Mouse (Mus musculus) c-Kit-positive CD71-positive TER-119-positive erythroid progenitor cells, embryonic 14.5 days (primary cell): ENCODE results near the gene Pdia2.

Experiments
- DNase-seq: peaks from one replicate; pipeline ENCODE4 v3.0.0-alpha.2; 2013; ENCODE audit warnings: low spot score

The Pdia2 gene

DNA sequence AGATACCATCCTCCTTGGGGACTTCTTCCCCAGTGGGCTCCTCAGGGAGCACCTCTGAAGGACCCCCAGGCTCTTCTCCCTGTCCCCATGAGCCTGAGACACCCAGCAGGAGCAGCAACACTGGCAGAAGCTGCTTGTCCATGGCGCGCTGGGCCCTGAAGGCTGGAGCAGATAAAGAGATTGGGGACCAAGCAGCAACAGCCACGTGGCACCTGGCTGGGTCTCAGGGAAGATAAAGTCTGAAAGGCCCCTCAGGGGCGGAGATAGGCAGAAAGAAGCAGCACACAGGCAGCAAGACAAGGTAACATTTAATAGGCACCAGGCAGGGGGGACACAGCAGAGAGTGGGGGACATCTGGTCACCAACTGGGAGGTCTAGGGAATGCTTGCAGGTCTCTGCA lies at the start of gene Pdia2:
Pdia2 (minus strand) TSS at position 196 of the 400 bp plus-strand sequence.
- peak; percentile 81 for DNase-seq

DNA sequence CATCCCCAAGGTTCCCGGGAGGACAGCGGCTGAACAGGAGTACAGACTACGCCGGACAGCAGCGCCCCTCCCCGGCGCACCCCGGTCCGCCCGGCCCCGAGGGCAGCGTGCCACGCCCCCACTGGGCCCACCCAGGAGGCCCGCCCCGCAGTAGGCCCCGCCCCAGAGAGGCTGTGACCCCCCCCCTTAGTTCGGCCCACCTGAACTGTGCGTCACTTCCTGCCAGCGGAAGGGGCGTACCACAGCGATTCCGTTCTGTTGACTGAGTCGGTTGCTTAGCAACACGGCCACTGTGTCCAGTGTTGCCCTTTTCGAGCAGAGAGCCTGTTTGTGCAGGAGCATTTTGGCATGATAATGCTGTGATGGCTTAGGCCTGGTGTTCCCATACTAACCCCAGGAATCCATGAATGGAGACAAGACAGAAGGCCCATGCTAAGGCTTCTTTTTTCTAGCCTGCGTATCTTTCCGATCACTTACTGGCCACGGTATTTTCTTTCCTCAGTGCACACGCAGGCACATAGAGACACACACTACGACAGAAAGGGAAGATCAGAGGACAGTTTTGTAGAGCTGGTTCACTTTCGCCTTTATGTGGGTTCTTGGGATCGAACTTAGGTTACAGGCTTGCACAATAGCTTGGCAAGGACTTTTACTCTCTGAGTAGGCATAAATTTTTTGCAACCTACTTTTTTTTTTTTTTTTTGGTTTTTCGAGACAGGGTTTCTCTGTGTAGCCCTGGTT lies 45.4 kb upstream of the Pdia2 start, which contains the start of gene Fam234a:
Fam234a (minus strand) TSS at position 142 of the 741 bp plus-strand sequence.
- peak; percentile 87 for DNase-seq

DNA sequence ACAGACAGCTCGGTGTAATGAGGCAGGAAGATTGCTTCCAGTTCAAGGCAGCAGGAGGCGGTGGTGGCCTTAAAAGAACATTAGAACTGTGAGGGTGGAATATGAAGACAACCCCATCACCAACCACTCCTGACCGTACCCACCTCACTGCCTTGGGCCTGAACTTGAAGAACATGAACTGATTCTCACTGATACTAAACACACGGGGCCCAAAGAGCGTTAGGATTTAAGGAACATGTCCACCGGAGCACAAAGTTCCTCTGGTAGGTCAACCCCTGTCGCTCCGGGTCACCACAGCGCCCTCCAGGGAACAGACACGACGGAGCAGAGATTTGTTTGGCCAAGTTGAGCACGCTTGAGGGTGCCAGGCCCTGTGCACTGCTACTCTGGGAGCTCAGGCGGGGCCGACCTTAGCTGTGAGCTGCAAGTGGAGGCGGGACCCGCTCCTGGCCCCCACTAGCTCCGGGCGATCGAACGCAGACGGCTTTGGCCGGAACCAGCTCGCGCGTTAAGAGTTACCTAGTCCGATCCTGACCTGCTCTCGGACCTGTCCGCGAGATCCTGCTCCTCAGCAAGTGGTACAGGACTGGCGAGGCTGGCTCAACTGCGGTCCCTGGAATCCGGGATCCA lies 44.7 kb upstream of the Pdia2 start:
- DNase-seq, result no peak

DNA sequence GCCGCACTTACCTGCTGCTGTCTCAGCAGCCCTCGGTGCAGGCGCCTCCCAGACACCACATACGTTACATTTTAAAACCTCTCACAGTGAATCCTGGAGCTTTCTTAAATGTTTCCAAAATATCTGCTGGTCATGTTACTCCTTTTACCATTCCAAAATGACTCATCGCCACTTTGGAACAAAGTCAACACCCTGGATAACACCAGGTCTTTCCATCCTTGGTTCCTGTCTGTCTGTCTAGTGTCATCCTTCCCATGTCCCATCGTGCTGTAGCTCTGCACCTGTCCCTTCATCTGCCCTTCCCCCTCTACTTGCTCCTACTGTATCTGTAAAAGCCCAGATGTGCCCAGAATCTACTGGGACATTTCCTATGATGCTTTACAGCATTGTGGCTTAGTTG lies 42.1 kb upstream of the Pdia2 start:
- DNase-seq, result no peak

DNA sequence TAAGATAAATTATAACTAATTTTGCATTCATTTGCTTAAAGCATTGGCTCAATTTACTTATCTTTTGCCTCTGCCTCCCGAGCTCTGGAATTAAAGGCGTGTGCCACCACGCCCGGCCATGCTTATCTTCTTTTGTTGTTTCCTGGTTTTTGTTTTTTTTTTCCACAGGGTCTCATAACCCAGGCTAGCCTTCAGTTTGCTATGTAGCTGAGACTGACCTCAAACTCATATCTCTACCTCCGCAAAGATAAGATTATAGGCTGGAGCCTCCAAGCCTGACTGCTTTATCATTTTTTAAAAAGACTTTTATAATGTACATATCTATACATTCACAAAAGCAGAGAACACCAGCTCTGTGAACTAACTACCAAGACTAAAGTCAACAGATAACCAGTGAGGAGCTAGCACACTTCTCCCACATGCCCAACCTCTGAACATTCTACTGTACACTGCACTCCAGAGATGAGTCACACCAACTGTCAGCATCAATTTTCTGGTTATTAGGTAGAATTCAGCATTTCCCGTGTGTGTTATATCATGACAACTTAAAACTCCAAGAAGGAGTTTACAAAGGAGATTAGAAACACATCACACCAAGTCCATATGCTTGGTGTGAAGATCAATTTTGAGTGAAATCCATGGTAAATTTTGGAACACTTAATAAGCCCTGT lies 41.4 kb upstream of the Pdia2 start:
- DNase-seq, result no peak

DNA sequence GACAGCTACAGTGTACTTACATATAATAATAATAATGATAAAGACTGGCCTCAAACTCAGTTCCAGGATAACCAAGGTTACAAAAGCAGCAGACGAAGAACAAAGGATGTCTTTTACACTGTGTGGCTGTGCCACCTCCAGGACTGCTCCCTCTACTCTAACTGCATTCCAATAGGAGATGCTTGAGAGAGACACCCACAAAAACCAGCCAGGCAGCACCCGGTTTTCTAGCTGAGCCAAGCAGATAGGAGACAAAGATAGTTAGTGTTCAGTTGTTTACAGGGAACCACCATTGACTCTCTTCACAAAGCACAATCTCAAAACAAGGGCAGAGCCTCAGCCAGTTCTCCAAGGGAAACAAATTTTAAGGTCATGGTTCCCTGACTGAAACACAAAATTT lies 40.7 kb upstream of the Pdia2 start:
- no peak for DNase-seq

DNA sequence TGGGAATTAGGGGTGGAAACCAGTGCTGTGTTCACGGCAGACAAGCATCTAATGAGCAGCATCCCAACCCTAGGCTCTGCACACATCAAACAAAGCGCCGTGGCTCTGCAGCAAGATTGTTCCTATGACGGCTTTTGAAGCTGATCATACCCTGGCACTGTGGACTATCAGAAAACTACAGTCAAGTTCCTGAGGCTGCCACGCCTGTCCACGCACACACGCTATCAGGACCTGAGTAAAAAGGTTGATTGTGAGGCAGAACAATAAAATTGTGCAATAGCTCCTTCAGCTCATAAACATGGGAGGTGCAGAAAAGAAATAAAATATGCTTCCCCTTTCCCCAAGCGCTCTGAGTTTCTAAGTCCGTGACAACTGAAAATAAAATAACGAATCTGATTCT lies 38.8 kb upstream of the Pdia2 start:
- no peak for DNase-seq

DNA sequence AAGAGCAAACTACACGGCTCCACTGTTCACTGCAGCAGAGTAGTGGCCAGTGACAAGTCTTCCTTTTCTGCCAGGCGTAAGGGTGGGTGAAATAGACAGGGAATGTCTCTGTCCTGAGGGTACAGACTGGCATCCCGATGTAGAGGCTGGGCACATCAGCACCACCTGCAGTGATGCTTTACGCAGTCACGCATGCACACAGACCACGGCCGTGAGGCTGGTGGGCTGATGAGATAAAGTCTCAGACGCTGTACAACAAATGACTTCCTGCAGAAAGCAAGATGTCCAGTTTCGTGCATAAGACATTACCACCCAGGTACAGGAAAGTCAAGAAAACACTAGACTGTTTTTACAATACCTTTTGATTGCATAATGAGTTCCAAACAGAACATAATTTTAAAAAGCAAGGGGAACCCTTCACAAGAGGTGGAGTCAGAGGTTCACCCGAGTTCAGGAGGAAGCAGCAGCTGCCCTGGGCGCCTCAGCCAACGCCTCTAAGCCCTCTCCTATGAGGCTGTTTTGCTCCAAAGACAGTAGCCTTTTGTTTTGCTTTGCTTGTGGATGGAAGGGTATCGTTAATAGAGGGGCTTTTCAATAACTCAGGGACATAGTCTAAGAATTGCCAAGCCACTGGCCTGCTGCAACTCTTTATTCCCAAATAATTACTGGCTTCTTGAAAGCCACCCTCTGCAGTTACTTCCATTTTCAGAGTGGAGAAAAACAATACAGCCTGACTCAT lies 36.4 kb upstream of the Pdia2 start:
- DNase-seq, result no peak

DNA sequence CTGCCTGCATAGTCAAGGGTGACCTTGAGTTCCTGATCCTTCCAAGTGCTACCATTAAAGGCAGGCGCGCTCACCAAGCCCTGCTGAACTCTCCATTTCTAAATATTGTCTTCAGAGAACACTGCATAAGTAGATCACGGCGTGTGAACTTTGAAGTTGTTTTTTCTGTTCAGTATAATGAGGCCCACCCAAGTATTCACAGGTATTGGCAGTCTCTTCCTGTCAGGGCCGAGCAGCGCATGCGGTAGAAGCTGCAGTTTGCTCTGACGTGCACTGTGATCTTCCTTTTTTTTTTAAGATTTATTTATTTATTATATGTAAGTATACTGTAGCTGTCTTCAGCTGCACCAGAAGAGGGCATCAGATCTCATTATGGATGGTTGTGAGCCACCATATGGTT lies 35.5 kb upstream of the Pdia2 start:
- no peak for DNase-seq

DNA sequence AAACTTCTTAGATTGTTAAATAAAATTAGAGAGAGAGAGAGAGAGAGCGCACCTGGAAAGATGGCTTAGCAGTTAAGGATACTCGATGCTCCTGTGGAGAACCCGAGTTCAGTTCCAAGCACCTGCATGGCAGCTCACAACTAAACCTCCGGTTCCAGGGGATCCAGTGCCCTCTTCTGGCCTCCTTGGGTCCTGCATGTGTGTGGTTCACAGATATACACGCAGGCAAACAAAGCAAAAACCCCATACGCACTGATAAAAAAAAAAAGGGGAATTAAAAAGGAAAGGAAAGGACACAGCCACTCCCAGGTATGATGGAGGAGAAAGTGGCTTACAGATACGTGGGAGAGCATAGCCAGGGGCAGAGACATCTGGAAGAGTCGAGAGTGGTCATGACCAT lies 34.0 kb upstream of the Pdia2 start:
- DNase-seq, result no peak

DNA sequence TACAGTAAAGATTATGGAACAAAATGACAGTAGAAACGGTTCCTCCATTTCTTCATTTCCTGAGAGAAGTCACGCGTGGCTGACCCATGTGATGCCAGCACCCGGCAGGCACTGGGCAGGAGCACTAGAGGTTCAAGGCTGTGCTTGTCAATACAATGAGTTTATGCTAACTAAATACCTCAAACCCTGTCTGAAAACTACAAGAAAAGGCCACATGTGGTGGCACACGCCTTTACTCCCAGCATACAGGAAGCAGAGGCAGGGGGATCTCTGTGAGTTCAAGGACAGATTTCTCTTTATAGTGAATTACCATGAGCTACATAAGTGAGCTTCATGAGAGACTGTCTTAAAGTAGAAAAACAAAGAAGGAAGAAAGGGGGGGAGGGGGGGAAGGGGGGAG lies 32.3 kb upstream of the Pdia2 start:
- DNase-seq, result no peak

DNA sequence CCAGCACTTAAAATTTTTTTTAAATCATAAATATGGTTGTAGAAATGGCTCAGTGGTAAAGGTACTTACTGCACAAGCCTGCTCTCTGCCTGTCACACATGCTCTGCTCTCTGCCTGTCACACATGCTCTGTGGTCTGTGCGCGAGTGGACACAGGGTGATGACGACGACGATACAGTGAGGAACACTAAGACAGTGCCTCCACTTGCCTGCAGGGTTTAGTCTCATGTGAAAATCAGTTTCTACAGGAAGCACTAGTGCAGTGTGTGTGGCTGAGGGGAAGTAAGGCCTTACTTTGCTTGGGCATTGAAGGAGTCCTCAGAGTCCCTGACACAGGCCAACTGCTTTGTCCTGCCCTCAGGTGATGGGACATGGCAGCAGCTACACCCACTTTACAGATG lies 30.9 kb upstream of the Pdia2 start:
- no peak for DNase-seq

DNA sequence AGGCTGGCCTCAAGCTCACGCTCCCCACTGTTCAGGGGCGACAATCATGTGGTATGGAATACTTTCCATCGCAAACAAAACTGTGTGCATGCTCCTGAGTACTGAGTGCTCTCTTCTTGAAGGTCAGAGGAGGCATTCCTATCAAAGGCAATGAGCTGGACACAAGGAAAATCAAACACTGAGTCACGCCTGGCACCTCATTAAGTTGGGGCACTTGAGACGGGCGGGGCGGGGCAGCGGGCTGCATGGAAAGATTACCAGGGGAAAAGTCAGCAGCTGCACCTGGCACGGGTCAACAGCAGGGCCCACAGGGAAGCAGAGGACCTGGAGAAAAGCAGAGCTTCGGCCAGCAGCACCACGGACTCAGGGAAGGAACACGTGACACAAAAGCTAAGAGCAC lies 26.3 kb upstream of the Pdia2 start:
- DNase-seq, result no peak

DNA sequence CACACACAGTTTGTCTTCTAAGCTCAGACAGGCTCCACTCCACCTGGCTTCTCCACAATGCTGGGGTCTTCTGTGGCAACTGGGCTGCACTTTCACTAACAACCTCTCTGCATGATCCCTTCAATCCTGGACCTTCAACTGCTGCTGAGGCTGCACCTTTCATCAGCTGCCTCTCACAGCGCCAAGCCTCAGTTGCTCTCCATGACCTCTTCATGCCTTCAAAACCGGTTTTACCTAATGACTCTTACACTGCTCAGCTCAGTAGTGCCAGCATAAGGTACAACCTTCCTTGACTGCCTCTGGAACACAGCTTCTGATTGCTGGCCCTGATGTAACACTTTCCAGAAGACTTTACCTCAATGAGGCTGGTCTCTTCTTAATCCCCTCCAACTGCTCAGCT lies 22.6 kb upstream of the Pdia2 start:
- DNase-seq, result no peak

DNA sequence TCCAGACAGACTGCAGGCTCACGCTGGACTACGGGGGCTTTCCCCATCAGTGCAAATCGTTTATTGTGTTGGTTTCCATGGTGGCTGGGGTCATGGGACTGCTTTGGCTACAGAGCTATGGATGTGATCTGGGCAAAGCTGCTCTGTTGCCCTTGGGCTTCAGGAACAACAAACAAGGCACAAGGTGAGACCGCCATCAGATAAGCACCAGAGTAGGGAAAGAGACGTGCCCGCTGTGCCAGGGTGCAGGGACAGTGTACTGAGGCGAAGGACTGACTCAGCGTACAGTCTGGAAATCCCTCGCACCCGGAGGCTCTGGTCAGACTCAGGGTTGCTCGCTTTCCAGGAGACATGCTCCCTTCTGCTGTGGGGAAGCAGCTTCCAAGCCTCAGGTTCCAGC lies 13.8 kb upstream of the Pdia2 start:
- no peak for DNase-seq

DNA sequence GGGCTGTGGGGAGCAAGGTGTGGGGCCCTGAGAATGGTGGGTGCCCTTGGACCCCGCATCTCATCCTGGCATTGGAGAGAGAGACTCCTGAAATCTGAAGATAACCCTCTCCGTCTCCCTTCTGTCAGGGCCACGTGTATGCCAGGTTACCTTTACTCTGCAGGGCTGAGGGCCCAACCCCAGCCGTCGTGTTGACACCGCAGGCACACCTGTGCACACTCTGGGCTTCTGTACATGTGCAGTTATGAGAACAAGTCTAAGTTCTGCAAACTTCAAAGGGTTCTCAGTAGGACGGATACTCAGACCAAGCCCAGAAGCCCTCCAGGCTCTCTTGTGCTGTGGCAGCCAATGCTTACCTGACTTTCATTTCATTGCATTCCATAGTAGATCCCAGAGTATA lies 13.4 kb upstream of the Pdia2 start:
- no peak for DNase-seq

DNA sequence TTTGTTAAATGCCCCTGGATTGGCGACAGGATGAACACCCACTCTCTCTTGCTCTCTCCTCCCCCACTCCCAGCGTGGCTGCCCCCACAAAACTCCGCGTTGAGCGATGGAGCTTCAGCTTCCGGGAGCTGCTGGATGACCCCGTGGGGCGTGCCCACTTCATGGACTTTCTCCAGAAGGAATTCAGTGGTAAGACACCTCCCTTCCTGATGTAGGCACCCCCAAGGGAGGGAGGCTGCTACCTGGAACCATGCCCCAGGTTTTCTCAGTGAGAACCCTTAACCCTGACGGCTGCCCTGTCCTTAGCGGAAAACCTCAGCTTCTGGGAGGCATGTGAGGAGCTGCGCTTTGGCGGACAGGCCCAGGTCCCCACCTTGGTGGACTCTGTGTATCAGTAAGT lies 8.8 kb upstream of the Pdia2 start, which contains the start of gene Arhgdig:
Arhgdig (minus strand) TSS at position 101 of the 400 bp plus-strand sequence.
- DNase-seq, result no peak

DNA sequence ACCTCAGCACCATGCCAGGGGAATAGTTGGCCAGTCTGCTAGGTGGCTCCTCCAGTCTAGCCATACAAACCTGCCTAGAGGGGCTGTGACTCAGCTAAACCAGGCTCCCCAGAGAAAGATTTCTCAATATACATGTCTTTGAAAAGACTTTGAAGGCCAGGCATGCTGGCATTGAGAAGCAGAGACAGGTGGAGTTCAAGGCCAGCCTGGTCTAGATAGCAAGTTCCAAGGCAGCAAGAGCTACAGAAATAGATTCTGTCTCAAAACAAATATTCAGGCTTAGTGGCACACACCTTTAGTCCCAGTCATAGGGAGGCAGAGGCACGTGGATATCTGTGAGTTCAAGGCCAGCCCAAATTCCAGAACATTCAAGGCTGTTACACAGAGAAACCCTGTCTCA lies 7.5 kb upstream of the Pdia2 start:
- DNase-seq, result no peak

DNA sequence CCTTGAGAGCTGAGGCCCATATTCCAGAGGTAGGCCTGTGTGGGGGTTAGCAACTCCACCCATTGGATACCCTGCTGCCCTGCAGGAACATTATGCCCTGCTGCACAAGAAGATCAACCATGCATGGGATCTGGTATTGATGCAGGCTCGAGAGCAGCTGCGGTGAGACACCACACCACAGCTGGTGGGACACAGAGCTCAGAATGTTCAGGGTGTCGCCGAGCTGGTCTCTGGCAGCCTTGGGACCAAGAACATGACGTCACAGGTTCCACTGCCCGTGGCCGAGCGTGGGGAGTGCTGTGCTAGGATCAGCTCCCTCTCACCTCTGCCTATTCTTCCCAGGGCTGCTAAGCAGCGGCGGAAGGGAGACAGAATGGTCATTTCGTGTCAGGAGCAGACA lies 5.9 kb upstream of the Pdia2 start:
- no peak for DNase-seq

DNA sequence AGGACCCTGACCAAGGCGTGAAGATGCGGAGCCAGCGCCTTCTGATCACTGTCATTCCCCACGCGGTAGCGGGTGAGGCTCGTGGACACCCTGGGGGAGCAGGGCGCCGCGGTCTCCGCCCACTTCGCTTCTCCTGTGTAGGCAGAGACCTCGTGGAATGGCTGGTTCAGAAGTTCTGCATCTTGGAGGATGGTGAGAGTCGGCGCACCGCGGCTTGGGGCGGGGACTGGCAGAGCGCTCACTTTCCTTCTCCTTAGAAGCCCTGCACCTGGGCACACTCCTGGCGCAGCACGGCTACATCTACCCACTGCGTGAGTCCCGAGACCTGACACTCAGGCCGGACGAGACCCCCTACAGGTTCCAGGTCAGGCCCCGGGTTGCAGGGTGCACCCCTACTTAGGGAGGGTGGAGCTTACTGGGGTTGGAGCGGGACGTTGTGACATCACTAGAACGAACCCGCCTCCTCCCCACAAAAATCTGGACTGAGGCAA lies 4.5 kb upstream of the Pdia2 start:
- DNase-seq, result no peak

DNA sequence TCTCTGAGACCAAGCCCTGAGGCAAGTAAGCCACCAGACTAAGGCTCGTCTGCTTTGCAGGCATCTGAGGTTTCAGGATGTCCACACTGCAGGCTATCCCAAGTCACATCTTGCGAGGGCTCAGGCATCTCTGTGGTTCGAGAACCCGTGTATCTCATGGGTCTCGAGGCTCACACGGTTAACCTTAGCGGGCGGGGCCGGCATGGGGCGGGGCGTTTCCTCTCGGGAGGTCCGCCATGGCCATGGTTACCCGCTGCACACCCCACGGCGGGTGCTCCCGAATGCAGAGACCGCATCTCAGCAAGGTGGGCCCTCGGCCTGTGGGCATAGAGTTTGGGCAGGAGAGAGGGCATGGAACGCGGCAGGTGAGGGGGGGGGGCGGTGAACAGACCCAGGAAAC lies 3.9 kb upstream of the Pdia2 start, which contains the start of gene Rgs11:
Rgs11 (plus strand) TSS at position 215 of the 400 bp plus-strand sequence.
- DNase-seq, result no peak

DNA sequence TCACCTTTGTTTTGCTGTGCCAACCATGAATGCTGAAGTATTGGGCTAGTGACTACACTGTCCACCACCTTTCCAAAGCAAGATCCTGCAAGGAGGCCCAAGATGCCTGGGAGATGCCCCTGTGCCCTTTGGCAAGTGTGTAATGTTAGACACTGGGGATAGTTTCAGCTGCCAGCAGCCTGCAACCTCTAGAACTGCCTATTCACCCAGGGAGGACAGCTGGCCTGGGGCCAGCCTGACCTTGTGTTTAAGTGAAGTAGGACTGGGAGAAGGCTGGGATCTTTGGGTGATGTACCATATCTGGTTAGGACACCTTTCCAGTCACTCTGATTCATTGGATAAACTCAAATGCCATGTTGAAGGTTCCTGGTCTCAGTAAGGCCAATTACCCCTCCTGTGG lies 3.1 kb upstream of the Pdia2 start:
- no peak for DNase-seq
